Mouse (Mus musculus): ENCODE measurements around the gene Kcng3.

The Kcng3 gene

GRCm38 (mm10) chr17:83630787-83631678 is 662 bp downstream of the Kcng3 start:
- no peak for DNase-seq (ENCODE audit: low spot score in 2 of 2)

- no peak for DNase-seq (ENCODE audit: low spot score in 2 of 2)
These were observed 17.8 kb downstream of the Kcng3 start for GRCm38 (mm10) chr17:83613907-83614306.

- no peak for DNase-seq (ENCODE audit: low spot score in 2 of 2)
These were observed 22.2 kb downstream of the Kcng3 start for GRCm38 (mm10) chr17:83609532-83609931.

GRCm38 (mm10) chr17:83600976-83601375 is 30.7 kb downstream of the Kcng3 start:
- DNase-seq (ENCODE audit: low spot score in 2 of 2): no peak

- no peak for DNase-seq (ENCODE audit: low spot score in 2 of 2)
These were observed 35.7 kb downstream of the Kcng3 start for GRCm38 (mm10) chr17:83595966-83596365.

GRCm38 (mm10) chr17:83594526-83594925 is 37.2 kb downstream of the Kcng3 start:
- DNase-seq (ENCODE audit: low spot score in 2 of 2): no peak

- DNase-seq (ENCODE audit: low spot score in 2 of 2): no peak
These were observed 38.3 kb downstream of the Kcng3 start for GRCm38 (mm10) chr17:83593396-83593795.

- DNase-seq (ENCODE audit: low spot score in 2 of 2): no peak
These were observed 42.9 kb downstream of the Kcng3 start for GRCm38 (mm10) chr17:83588663-83589341.

GRCm38 (mm10) chr17:83587731-83588130 is 44.0 kb downstream of the Kcng3 start:
- no peak for DNase-seq (ENCODE audit: low spot score in 2 of 2)

- DNase-seq (ENCODE audit: low spot score in 2 of 2): no peak
These were observed 49.1 kb downstream of the Kcng3 start for GRCm38 (mm10) chr17:83582585-83582984.

GRCm38 (mm10) chr17:83580734-83581133 is 51.0 kb downstream of the Kcng3 start:
- DNase-seq (ENCODE audit: low spot score in 2 of 2): no peak

GRCm38 (mm10) chr17:83576810-83577371 is 54.8 kb downstream of the Kcng3 start:
- DNase-seq (ENCODE audit: low spot score in 2 of 2): no peak

- no peak for DNase-seq (ENCODE audit: low spot score in 2 of 2)
These were observed 57.1 kb downstream of the Kcng3 start for GRCm38 (mm10) chr17:83574615-83575014.

- no peak for DNase-seq (ENCODE audit: low spot score in 2 of 2)
These were observed 58.6 kb downstream of the Kcng3 start for GRCm38 (mm10) chr17:83573128-83573527.

GRCm38 (mm10) chr17:83572366-83572765 is 59.3 kb downstream of the Kcng3 start:
- no peak for DNase-seq (ENCODE audit: low spot score in 2 of 2)

- DNase-seq (ENCODE audit: low spot score in 2 of 2): no peak
These were observed 64.3 kb downstream of the Kcng3 start for GRCm38 (mm10) chr17:83567375-83567774.

GRCm38 (mm10) chr17:83565506-83565905 is 66.2 kb downstream of the Kcng3 start:
- DNase-seq (ENCODE audit: low spot score in 2 of 2): no peak

- no peak for DNase-seq (ENCODE audit: low spot score in 2 of 2)
These were observed 67.4 kb downstream of the Kcng3 start for GRCm38 (mm10) chr17:83564119-83564820.

- DNase-seq (ENCODE audit: low spot score in 2 of 2): peak; percentile 29 to 51
These were observed 68.0 kb downstream of the Kcng3 start for GRCm38 (mm10) chr17:83563703-83564111.

GRCm38 (mm10) chr17:83562153-83563010 is 69.3 kb downstream of the Kcng3 start:
- DNase-seq (ENCODE audit: low spot score in 2 of 2): no peak

- no peak for DNase-seq (ENCODE audit: low spot score in 2 of 2)
These were observed 72.6 kb downstream of the Kcng3 start for GRCm38 (mm10) chr17:83559081-83559480.

All from heart, adult 9 months (tissue).